Mouse (Mus musculus): ENCODE results near the gene Gxylt1.

DNA sequence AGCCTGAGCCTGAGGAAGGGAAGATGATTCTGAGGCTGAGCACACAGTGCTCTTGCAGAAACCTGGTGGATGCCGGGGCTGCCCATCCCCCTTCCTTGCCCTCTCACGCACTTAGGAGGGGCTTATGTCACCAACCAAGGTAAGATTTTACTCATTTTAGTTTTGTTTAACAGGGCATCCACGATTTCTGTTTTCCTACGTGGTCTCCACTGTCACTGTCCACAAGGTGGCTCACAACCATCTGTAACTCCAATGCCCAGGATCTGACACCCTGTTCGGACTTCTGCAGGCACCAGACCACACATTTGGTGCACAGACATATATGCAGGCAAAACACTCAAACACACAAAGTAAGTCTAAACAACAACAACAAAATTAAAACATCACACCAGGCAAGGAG, 12.2 kb downstream of the Gxylt1 start:
- TF ChIP-seq GATA1 (IDR thresholded peaks at IDR 0.05; ENCODE audit: borderline replicate concordance, low read length) (no peak), FLI1 (IDR thresholded peaks at IDR 0.05; ENCODE audit: low read length) (no peak)
